Mouse (Mus musculus): ENCODE results near the gene Mall. TPM values are rescaled to one million over a fixed set of nuclear protein-coding genes. Genes with fewer than 3 reads are reported as not detected.

Gene Mall
- total and polyA plus RNA-seq, 2 experiments from 2014 or later: 0.39 to 0.93 TPM

DNA sequence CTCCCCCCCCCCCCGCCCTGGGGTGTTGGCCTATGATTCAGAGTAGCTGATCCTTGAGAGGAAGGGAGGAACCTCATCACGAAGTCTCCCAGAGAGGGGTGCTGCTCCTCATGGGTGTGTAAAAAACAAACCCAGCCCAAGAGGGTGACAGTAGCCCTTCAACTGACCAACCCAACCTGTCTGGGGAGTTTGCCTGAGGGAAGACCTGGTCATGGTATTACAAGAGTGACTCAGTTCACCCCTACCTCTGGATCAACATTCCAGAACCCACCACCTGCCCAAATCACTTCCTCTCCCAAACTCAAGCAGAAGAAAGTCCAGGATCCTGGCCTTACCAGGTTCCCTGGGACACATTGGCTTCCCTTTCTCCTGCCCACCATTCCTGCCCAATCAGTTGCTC lies 67.0 kb downstream of the Mall start:
- Histone ChIP-seq H3K36me3 (ENCODE audit: insufficient read depth, low read length) (no peaks in the 10 kb centered on the region), H3K27ac (ENCODE audit: low read depth, low read length) (no peak overlapping the region), H3K9me3 (ENCODE audit: low read length) (no peaks in the 10 kb centered on the region), H3K27me3 (ENCODE audit: insufficient read depth, low read length) (no peaks in the 10 kb centered on the region), H3K4me1 (ENCODE audit: insufficient read depth, low read length) (no peaks in the 10 kb centered on the region), H3K4me3 (ENCODE audit: low read depth, low read length) (no peak overlapping the region), H3K9ac (replicated peaks; ENCODE audit: low read length, poor library complexity, severe bottlenecking) (no peak overlapping the region), H3K4me2 (ENCODE audit: low read depth, low read length, poor library complexity, severe bottlenecking) (no peak overlapping the region)
- DNase-seq (ENCODE audit: low spot score) (no peak), ATAC-seq (ENCODE audit: low FRiP score) (no peak)
- 42% methylated on average over 1 of the region's 2 CpGs for WGBS
- TF ChIP-seq CTCF (IDR thresholded peaks at IDR 0.05): no peak

DNA sequence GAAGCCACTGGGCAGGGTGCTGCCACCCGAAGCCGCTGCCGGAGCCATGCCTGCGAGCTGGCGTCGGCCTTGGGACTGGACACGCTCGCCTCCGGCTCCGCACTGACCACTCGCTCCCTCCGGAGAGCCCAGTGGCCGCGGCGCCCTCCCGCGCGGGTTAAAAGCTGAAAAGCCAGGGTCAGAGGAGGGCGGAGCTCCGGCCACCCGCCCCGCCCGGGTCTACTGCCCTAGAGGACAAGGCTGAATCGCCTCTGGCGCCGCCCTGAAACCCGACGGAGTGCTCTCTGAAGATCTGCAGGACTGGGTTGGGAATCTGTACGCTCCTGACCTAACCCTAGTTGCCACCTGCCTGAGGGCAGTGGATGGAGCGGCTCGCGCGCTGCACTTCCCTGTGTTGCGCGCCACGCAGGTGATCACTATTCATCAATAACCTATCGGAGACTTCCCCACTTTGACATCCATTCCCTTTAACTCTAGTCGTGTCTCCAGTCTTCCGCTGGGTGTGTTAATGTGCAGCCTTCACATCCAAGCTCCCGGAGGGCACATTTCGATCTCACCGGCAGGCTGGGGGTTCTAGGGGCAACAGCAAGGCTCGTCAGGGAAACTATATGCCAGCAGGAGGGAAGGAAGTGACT lies 73.5 kb downstream of the Mall start, which contains the start of gene Mal:
Gene Mal, minus strand, starts transcription at position 610 of the 635 bp plus-strand sequence.
- H3K4me3 ChIP-seq (ENCODE audit: low read depth, low read length): peak within 1 kb of the TSS; percentile 51
- TF ChIP-seq CTCF (IDR thresholded peaks at IDR 0.05): no peak
- peak within 1 kb of the TSS; percentile 96 for H3K4me2 ChIP-seq (ENCODE audit: low read depth, low read length, poor library complexity, severe bottlenecking)
- H3K4me1 ChIP-seq (ENCODE audit: insufficient read depth, low read length): 0 out of 2 replicates have a peak, but pooled peaks cover 3% of the 10 kb centered on the region
- peak within 1 kb of the TSS; percentile 39; the same call in 1 of the 2 replicates for H3K9ac ChIP-seq (replicated peaks; ENCODE audit: low read length, poor library complexity, severe bottlenecking)
- DNase-seq (ENCODE audit: low spot score): no peak
- under 1% methylated on average over 43 of the region's 43 CpGs for WGBS
- no peaks in the 10 kb centered on the region for H3K36me3 ChIP-seq (ENCODE audit: insufficient read depth, low read length)
- no peaks in the 10 kb centered on the region for H3K9me3 ChIP-seq (ENCODE audit: low read length)
- no peak for ATAC-seq (ENCODE audit: low FRiP score)
- H3K27me3 ChIP-seq (ENCODE audit: insufficient read depth, low read length): peaks cover 30% of the 10 kb centered on the region
- H3K27ac ChIP-seq (ENCODE audit: low read depth, low read length): no peak within 1 kb of the TSS

GRCm38 (mm10) chr2:127655419-127655818 lies 74.3 kb downstream of the Mall start:
- H3K36me3 ChIP-seq (ENCODE audit: insufficient read depth, low read length): no peaks in the 10 kb centered on the region
- H3K4me3 ChIP-seq (ENCODE audit: low read depth, low read length): peak overlapping the region; percentile 51; the same call in 1 of the 2 replicates
- H3K9me3 ChIP-seq (ENCODE audit: low read length): no peaks in the 10 kb centered on the region
- 0 out of 2 replicates have a peak, but pooled peaks cover 3% of the 10 kb centered on the region for H3K4me1 ChIP-seq (ENCODE audit: insufficient read depth, low read length)
- peak overlapping the region; percentile 39; the same call in 1 of the 2 replicates for H3K9ac ChIP-seq (replicated peaks; ENCODE audit: low read length, poor library complexity, severe bottlenecking)
- no peak for TF ChIP-seq CTCF (IDR thresholded peaks at IDR 0.05)
- H3K27me3 ChIP-seq (ENCODE audit: insufficient read depth, low read length): peaks cover 30% of the 10 kb centered on the region
- DNase-seq (ENCODE audit: low spot score) (no peak), ATAC-seq (ENCODE audit: low FRiP score) (no peak)
- peak overlapping the region; percentile 96 for H3K4me2 ChIP-seq (ENCODE audit: low read depth, low read length, poor library complexity, severe bottlenecking)
- WGBS: 9% methylated on average over 9 of the region's 9 CpGs
- H3K27ac ChIP-seq (ENCODE audit: low read depth, low read length): no peak overlapping the region

GRCm38 (mm10) chr2:127654786-127655185 lies 74.9 kb downstream of the Mall start:
- H3K27ac ChIP-seq (ENCODE audit: low read depth, low read length): no peak overlapping the region
- H3K9me3 ChIP-seq (ENCODE audit: low read length): no peaks in the 10 kb centered on the region
- no peak for DNase-seq (ENCODE audit: low spot score)
- no peak overlapping the region for H3K9ac ChIP-seq (replicated peaks; ENCODE audit: low read length, poor library complexity, severe bottlenecking)
- no peak overlapping the region for H3K4me3 ChIP-seq (ENCODE audit: low read depth, low read length)
- 48% methylated on average over 3 of the region's 3 CpGs for WGBS
- H3K36me3 ChIP-seq (ENCODE audit: insufficient read depth, low read length): no peaks in the 10 kb centered on the region
- H3K27me3 ChIP-seq (ENCODE audit: insufficient read depth, low read length): peaks cover 30% of the 10 kb centered on the region
- 0 out of 2 replicates have a peak, but pooled peaks cover 3% of the 10 kb centered on the region for H3K4me1 ChIP-seq (ENCODE audit: insufficient read depth, low read length)
- no peak overlapping the region for H3K4me2 ChIP-seq (ENCODE audit: low read depth, low read length, poor library complexity, severe bottlenecking)
- ATAC-seq (ENCODE audit: low FRiP score): no peak
- TF ChIP-seq CTCF (IDR thresholded peaks at IDR 0.05): no peak

Other genes with a start within 250 kb of the Mall start
- 24.6 and 33.2 TPM in 2 replicates for gene Kcnip3, start 207.8 kb downstream of the Mall start, total RNA-seq (2014; rRNA removed)
- gene Kcnip3, start 207.8 kb downstream of the Mall start, polyA plus RNA-seq (2015; fragmentation: Nextera tagmentation; extraction: Ambion mirVana): 14.2 and 17.1 TPM in 2 replicates
- gene Prom2, start 188.5 kb downstream of the Mall start, total RNA-seq (2014; rRNA removed): 0.44 TPM in 1 of 2 replicates, not detected in the other
- gene Prom2, start 188.5 kb downstream of the Mall start, polyA plus RNA-seq (2015; fragmentation: Nextera tagmentation; extraction: Ambion mirVana): 0.06 and 0.09 TPM in 2 replicates
- gene Zfp661, start 142.8 kb downstream of the Mall start, total RNA-seq (2014; rRNA removed): 6.8 and 7.0 TPM in 2 replicates
- gene Zfp661, start 142.8 kb downstream of the Mall start, polyA plus RNA-seq (2015; fragmentation: Nextera tagmentation; extraction: Ambion mirVana): 3.7 and 4.1 TPM in 2 replicates
- 69.4 and 87.5 TPM in 2 replicates for gene Mrps5, start 142.7 kb downstream of the Mall start, total RNA-seq (2014; rRNA removed)
- gene Mrps5, start 142.7 kb downstream of the Mall start, polyA plus RNA-seq (2015; fragmentation: Nextera tagmentation; extraction: Ambion mirVana): 134 and 140 TPM in 2 replicates
- 2.6 and 4.3 TPM in 2 replicates for gene Mal, start 73.2 kb downstream of the Mall start, total RNA-seq (2014; rRNA removed)
- gene Mal, start 73.2 kb downstream of the Mall start, polyA plus RNA-seq (2015; fragmentation: Nextera tagmentation; extraction: Ambion mirVana): 2.1 and 3.3 TPM in 2 replicates
- 10.4 and 11.3 TPM in 2 replicates for gene Nphp1, start 59.0 kb upstream of the Mall start, total RNA-seq (2014; rRNA removed)
- gene Nphp1, start 59.0 kb upstream of the Mall start, polyA plus RNA-seq (2015; fragmentation: Nextera tagmentation; extraction: Ambion mirVana): 17.1 and 18.6 TPM in 2 replicates
- 10.9 and 24.4 TPM in 2 replicates for gene Mtln, start 62.6 kb upstream of the Mall start, total RNA-seq (2014; rRNA removed)
- gene Mtln, start 62.6 kb upstream of the Mall start, polyA plus RNA-seq (2015; fragmentation: Nextera tagmentation; extraction: Ambion mirVana): 56.6 and 63.0 TPM in 2 replicates
- gene Bub1, start 101.9 kb upstream of the Mall start, total RNA-seq (2014; rRNA removed): 3.7 and 8.8 TPM in 2 replicates
- 1.9 and 2.2 TPM in 2 replicates for gene Bub1, start 101.9 kb upstream of the Mall start, polyA plus RNA-seq (2015; fragmentation: Nextera tagmentation; extraction: Ambion mirVana)
- 0.05 TPM in 1 of 2 replicates, not detected in the other for gene Acoxl, start 108.9 kb upstream of the Mall start, total RNA-seq (2014; rRNA removed)
- 0.12 and 0.31 TPM in 2 replicates for gene Acoxl, start 108.9 kb upstream of the Mall start, polyA plus RNA-seq (2015; fragmentation: Nextera tagmentation; extraction: Ambion mirVana)

All from midbrain, postnatal 0 days (tissue).